Mouse (Mus musculus) hindbrain, embryonic 12.5 days (tissue): ENCODE measurements at regions not wholly inside any gene's neighbourhood (a gene's known extent, or its start where the extent isn't known, plus 50 kb on each side); places are given as distances from the start of the nearest gene placed in this dataset.
"Not testable (repeated sequence)": the region's sequence is repeated elsewhere in the genome, so short reads cannot be mapped to it uniquely, and the experiment has no call there.

ENCODE experiments used
- ATAC-seq: fragments of 200-750 bp; cut with Nextera tagmentation; 2 replicates; pipeline ENCODE4 v1.8.0; 2017; ENCODE audit warnings: moderate TSS enrichment; ENCODE audit not compliant: low FRiP score
- H3K27ac ChIP-seq: fragments of 300-500 bp; sonication (generic); 2 replicates; pipeline ENCODE4 v1.5.1; 2016; ENCODE audit warnings: mild to moderate bottlenecking
- H3K27me3 ChIP-seq: fragments of 300-500 bp; sonication (generic); 2 replicates; pipeline ENCODE4 v1.6.1; 2016; ENCODE audit warnings: mild to moderate bottlenecking
- H3K36me3 ChIP-seq: fragments of 300-500 bp; sonication (generic); 2 replicates; pipeline ENCODE4 v1.6.1; 2016; ENCODE audit warnings: mild to moderate bottlenecking
- H3K4me1 ChIP-seq: fragments of 300-500 bp; sonication (generic); 2 replicates; pipeline ENCODE4 v1.6.1; 2016
- H3K4me2 ChIP-seq: fragments of 300-500 bp; sonication (generic); replicated peaks from 2 replicates; pipeline ENCODE4 v1.6.1; 2016; ENCODE audit warnings: mild to moderate bottlenecking
- H3K4me3 ChIP-seq: fragments of 300-500 bp; sonication (generic); 2 replicates; pipeline ENCODE4 v1.5.1; 2016; ENCODE audit warnings: mild to moderate bottlenecking
- H3K9ac ChIP-seq: fragments of 300-500 bp; sonication (generic); 2 replicates; pipeline ENCODE4 v1.6.1; 2016; ENCODE audit warnings: mild to moderate bottlenecking, moderate library complexity
- H3K9me3 ChIP-seq: fragments of 300-500 bp; sonication (generic); replicated peaks from 2 replicates; pipeline ENCODE4 v1.6.1; 2016; ENCODE audit warnings: mild to moderate bottlenecking
- WGBS: fragments of 180-500 bp; shearing (Covaris S2); methylation state at CpG from one replicate; pipeline ENCODE4 v1.1.7; 2016; 5-methylcytosine and 5-hydroxymethylcytosine counted together

DNA sequence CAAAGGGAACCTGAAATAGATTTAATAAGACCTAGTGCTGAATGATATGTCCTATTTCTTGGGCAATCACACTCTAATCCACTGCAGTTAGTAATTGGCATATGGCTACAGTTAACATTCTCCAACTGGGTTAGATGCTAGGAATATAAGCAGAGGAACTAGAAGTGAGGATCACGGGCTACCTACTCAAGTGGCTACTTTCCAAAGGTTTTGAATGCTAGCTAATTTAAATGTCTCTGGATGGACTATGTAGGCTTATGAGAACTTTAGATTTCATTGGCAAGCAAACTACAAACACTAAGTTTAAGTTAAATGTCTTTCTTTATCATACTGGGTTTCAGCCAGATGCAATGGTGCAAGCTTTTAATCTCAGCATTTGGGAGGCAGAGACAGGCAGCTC is 166.6 kb downstream of the Ifng start:
- no peaks in the 10 kb centered on the region for H3K9me3 ChIP-seq
- no peak overlapping the region for H3K4me2 ChIP-seq
- H3K27me3 ChIP-seq: no peaks in the 10 kb centered on the region
- no peak overlapping the region for H3K27ac ChIP-seq
- no peaks in the 10 kb centered on the region for H3K4me1 ChIP-seq
- WGBS: 98% methylated on average over 1 of the region's 1 CpGs
- H3K9ac ChIP-seq: no peak overlapping the region
- H3K4me3 ChIP-seq: no peak overlapping the region
- no peaks in the 10 kb centered on the region for H3K36me3 ChIP-seq
- no peak for ATAC-seq

DNA sequence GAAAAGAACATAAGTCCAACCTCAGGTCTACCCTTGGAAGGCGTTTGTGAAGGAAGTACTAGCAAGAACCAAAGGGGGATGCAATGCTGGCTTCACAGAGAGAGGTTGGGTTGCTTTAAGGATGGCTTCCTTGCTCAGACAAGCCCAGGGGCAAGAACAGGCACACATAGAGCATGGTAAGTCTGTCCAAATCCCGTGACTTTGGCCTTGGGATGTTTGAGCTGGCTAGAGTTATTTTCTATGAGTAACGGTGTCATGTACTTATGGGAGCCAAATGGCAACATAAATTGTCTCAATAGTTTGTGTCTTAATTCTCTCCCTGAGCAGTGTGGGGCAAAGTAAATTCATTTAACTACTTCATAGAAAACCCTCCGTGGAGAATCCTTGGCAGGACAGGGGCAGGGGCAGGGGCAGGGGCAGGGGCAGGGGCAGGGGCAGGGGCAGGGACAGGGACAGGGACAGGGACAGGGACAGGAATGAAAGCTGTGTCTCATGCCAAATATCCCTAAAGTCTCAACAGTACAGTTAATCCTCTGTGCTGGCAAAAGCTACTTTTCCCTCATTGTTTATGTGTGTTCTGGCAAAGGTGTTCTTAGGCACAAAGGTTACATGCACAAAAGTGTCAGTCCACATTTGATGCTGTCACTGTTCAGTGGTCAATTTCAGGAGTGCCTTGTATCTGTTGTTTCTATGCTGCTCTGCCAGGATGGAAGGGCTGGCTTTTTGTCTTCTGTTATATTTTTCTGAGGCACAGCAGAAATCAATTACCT is 167.7 kb downstream of the Ifng start:
- ATAC-seq: no peak
- WGBS: 72% methylated on average over 4 of the region's 4 CpGs
- Histone ChIP-seq H3K4me3 (no peak overlapping the region), H3K27me3 (no peaks in the 10 kb centered on the region), H3K4me2 (no peak overlapping the region), H3K9me3 (no peaks in the 10 kb centered on the region), H3K9ac (no peak overlapping the region), H3K27ac (no peak overlapping the region), H3K36me3 (no peaks in the 10 kb centered on the region), H3K4me1 (no peaks in the 10 kb centered on the region)

DNA sequence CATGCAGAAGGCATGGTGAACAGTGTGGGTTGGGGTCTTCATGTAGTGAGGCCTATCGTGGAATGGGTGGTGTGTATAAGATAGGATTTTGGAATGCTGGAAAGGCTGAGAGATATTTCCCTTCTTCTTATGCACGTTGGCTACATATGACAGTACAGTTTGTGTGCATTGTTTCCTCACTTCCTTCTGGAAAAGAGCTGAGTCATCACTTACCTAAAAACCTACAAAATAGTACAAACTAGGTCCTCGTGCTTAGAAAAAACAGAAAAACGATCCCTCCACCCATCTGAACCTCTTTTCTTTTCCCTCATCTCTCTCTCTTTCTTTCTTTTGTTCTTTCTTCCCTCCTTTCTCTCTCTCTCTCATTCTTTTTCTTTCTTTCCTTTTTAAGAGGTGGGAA is 168.3 kb downstream of the Ifng start:
- H3K9ac ChIP-seq: no peak overlapping the region
- no peaks in the 10 kb centered on the region for H3K27me3 ChIP-seq
- H3K4me2 ChIP-seq: no peak overlapping the region
- ATAC-seq: no peak
- no peak overlapping the region for H3K27ac ChIP-seq
- H3K36me3 ChIP-seq: no peaks in the 10 kb centered on the region
- H3K4me1 ChIP-seq: no peaks in the 10 kb centered on the region
- WGBS: 81% methylated on average over 4 of the region's 4 CpGs
- H3K4me3 ChIP-seq: no peak overlapping the region
- no peaks in the 10 kb centered on the region for H3K9me3 ChIP-seq

DNA sequence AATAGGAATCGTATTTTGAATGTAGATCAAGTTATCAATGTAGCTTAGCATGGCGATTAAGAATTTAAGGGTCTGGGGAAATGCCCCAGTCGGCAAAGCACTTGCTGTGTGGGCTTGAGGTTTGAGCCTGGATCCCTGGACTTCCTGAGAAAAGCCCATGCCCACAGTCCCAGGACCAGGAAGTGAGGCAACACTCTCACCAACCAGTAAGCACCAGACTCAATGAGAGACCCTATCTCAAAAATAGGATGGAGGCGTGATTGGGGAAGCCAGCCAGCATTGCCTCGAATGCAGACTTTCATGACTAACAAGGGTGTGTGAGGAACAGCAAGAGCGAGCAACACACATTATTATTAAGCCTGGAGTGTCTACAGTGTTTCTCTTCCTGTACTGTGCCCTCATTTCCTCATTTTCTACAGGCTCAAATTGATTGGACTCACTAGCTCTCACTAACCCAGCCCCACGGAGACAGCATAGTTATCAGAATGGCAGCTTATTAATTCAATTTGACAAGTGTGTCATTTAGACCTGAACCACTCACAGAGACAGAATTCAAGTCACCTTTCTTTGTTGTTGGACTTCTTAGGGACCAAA is 170.1 kb downstream of the Ifng start:
- no peaks in the 10 kb centered on the region for H3K27me3 ChIP-seq
- H3K36me3 ChIP-seq: no peaks in the 10 kb centered on the region
- no peak overlapping the region for H3K9ac ChIP-seq
- no peak overlapping the region for H3K4me3 ChIP-seq
- WGBS: 84% methylated on average over 7 of the region's 7 CpGs
- no peak for ATAC-seq
- H3K4me2 ChIP-seq: no peak overlapping the region
- H3K4me1 ChIP-seq: no peaks in the 10 kb centered on the region
- no peaks in the 10 kb centered on the region for H3K9me3 ChIP-seq
- H3K27ac ChIP-seq: no peak overlapping the region

DNA sequence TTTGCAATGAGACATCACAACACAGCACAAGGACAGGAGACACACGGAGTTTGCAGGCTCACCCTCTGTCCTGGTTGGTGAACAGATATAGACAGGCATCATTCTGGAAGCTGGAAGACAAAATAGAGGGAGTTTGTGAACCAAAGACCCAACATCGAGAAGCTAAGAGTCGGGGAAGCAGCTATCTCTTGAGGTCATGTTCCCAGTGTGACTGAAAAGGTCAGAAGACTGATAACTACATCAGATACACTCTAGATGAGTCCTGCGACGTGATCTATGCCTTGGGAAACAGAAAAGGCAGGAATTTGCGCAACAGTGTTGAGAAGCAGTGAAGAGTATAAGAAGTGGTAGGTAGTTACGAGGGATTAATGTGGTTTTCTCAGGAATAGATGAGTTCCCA is 171.2 kb downstream of the Ifng start:
- no peaks in the 10 kb centered on the region for H3K36me3 ChIP-seq
- 88% methylated on average over 7 of the region's 7 CpGs for WGBS
- ATAC-seq: no peak
- H3K27ac ChIP-seq: no peak overlapping the region
- no peak overlapping the region for H3K4me2 ChIP-seq
- no peaks in the 10 kb centered on the region for H3K9me3 ChIP-seq
- H3K9ac ChIP-seq: no peak overlapping the region
- H3K27me3 ChIP-seq: no peaks in the 10 kb centered on the region
- H3K4me1 ChIP-seq: no peaks in the 10 kb centered on the region
- H3K4me3 ChIP-seq: no peak overlapping the region

DNA sequence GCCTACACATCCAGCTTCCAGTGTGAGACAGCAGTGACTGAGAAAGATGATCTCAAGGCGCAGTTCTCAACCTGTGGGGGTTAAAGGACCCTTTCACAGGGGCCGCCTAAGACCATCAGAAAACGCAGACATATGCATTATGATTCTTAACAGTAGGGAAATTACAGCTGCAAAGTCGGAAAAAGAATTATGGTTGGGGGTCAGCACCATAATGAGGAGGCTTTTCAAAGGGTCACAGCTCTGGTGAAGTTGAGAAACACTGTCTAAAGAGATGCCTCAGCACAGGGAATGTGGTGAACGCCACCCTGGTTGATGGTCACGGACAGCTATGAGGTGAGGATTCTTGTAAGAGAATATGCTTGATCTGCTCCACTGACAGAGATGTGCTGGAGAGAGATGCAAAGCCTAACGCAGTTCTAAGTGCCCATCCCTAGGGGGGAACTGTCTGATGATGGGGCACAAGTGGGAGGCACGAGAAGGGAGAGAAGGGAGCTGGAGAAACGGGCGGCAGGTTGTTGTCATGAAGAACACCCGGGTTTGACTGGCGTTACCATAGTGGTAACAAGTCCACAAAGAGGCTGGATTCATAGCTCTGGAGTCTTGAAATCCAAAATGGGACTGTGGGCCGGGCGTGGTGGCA is 172.3 kb downstream of the Ifng start:
- H3K9ac ChIP-seq: no peak overlapping the region
- no peak overlapping the region for H3K4me2 ChIP-seq
- no peaks in the 10 kb centered on the region for H3K4me1 ChIP-seq
- WGBS: 87% methylated on average over 14 of the region's 14 CpGs
- ATAC-seq: no peak
- H3K9me3 ChIP-seq: no peaks in the 10 kb centered on the region
- H3K4me3 ChIP-seq: no peak overlapping the region
- H3K27ac ChIP-seq: no peak overlapping the region
- no peaks in the 10 kb centered on the region for H3K27me3 ChIP-seq
- H3K36me3 ChIP-seq: no peaks in the 10 kb centered on the region

DNA sequence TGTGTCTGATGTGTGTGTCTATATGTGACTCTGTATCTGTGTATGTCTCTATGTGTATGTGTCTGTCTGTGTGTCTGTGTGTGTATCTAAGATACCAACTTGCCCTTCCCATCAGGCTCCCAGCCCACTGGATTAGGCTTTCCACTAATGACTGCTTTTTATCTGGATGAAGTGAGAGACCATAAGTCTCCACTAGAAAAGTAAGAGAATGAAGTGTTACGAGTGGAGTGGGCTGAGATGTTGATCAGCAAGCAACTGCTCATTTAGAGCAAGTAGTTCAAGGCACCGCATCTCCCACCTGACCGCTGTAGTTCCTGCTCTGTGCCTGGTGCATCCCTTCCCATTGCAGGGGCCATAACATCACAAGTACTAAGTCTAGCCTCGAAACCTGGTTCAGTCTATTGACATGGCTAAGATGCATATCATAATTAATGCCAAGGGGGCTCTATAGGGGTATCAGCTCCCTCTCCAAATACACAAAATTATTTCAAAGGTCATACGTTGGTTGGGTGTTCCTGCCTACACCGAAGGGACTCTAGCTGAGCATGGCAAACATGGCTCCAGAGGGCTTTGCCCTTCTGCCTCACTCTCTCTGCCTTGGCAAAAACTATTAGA is 173.5 kb downstream of the Ifng start:
- 91% methylated on average over 6 of the region's 6 CpGs for WGBS
- ATAC-seq: no peak
- Histone ChIP-seq H3K4me2 (no peak overlapping the region), H3K9me3 (no peaks in the 10 kb centered on the region), H3K27ac (no peak overlapping the region), H3K4me3 (no peak overlapping the region), H3K4me1 (no peaks in the 10 kb centered on the region), H3K9ac (no peak overlapping the region), H3K36me3 (no peaks in the 10 kb centered on the region), H3K27me3 (no peaks in the 10 kb centered on the region)

DNA sequence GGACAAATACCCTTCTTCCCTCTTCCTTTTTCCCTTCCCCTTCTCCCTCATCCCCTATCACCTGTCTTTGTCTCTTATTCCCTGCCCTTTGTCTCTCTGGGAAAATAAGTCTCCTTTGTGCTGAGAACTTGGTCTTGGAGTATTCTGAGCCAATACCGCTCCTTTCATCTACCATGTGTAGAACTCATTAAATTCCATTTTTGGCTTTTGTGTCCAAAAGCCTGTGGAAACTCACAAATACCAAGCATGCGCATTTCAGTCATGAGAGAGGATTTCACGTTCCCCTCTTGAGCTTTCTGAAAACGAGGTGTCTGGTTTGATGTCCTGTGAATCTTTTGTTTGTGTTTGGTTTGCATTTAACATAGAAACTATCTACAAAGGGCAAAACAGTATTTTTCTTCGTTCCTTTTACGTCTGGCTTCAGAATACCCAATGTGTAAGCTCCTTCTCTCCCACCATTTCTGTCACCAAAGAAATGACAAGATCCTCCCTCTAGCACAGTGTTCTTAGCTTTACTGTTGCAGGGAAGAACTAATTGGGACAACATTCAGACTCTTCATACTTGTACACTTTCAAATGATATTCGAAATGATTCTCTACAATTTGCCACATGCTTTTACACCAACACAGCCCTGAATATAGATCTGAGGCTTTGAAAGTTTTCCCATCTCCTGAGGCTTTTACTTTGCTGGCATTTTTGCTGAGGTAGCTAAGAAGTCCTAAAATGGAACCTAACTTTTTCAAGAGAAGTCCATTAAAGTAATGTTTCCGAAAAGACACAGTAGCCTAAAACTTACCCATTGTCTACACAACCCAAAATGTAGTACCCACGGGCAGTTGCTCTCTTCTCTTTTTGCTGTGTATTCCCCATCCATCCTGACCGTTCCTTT is 174.5 kb downstream of the Ifng start:
- Histone ChIP-seq H3K27ac (no peak overlapping the region), H3K9me3 (no peaks in the 10 kb centered on the region), H3K4me2 (no peak overlapping the region), H3K4me1 (no peaks in the 10 kb centered on the region), H3K36me3 (no peaks in the 10 kb centered on the region), H3K4me3 (no peak overlapping the region), H3K9ac (no peak overlapping the region), H3K27me3 (no peaks in the 10 kb centered on the region)
- WGBS: 84% methylated on average over 10 of the region's 10 CpGs
- ATAC-seq: no peak

DNA sequence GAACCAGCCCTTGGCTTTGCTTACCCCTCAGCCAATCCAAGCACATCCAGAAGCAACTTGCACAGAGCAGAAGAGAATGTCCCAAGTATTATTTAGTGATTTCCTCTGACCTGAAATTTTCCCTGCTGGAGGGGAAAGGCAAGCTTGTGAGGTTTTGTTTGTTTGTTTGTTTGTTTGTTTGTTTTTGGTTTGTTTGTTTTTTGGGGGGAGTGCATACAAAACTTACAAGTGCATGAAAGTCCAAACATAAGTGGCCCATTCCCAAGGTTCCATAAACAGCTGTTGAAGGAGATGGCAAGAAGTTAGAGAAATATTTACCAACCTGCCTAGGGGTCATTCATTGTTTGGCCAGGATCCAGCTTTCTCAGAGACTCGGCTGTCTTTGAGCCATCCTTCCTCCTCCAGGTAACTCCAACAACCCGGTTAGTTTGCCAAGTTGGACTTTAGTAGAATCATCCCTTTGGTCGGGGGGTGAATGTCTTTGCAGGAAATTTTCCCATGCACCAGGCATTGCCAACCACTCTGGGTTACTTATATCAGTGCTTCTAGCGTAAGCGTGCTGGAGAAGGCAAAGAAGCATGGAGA is 175.3 kb downstream of the Ifng start:
- no peak overlapping the region for H3K4me3 ChIP-seq
- no peak overlapping the region for H3K9ac ChIP-seq
- no peak overlapping the region for H3K27ac ChIP-seq
- 88% methylated on average over 5 of the region's 5 CpGs for WGBS
- H3K27me3 ChIP-seq: no peaks in the 10 kb centered on the region
- no peaks in the 10 kb centered on the region for H3K36me3 ChIP-seq
- H3K9me3 ChIP-seq: no peaks in the 10 kb centered on the region
- H3K4me1 ChIP-seq: no peaks in the 10 kb centered on the region
- no peak overlapping the region for H3K4me2 ChIP-seq
- no peak for ATAC-seq

DNA sequence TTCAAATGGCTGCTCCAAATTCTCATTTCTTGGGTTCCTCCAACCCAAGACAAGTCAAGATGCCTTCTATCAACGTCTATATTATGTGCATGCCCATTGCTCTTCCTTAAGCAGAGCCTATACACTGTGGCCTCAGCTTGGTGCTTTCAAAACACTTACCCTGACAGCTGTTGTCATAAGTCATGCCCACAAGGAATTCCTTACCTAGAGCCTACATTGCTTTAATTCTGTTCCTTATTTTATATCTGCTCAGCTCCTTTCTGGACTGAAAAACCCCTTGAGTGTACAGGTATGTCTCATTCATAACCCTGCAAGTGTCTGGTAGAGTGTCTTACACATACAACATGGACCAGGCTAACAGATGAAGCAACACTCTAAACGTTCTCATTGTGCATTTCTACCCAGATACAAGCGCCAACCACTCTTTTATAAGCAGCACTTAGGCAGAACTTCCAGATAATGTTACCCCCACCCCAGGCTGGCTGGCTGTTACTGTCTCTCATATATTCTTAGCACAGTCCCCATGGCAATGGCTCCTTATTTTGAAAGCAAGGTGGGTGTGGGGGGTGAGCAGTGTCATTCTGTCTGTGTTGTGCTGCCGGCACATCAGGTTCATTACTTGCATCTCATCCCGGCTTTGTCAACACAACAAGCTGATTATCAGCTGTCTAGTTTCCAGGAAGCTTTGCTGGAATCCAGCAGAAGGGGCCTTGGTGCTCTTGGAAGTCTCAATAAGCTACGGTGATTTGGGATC is 176.6 kb downstream of the Ifng start:
- ATAC-seq: no peak
- H3K4me2 ChIP-seq: no peak overlapping the region
- no peak overlapping the region for H3K4me3 ChIP-seq
- WGBS: 81% methylated on average over 6 of the region's 6 CpGs
- no peaks in the 10 kb centered on the region for H3K36me3 ChIP-seq
- H3K4me1 ChIP-seq: no peaks in the 10 kb centered on the region
- H3K27ac ChIP-seq: no peak overlapping the region
- H3K27me3 ChIP-seq: no peaks in the 10 kb centered on the region
- no peaks in the 10 kb centered on the region for H3K9me3 ChIP-seq
- H3K9ac ChIP-seq: no peak overlapping the region

DNA sequence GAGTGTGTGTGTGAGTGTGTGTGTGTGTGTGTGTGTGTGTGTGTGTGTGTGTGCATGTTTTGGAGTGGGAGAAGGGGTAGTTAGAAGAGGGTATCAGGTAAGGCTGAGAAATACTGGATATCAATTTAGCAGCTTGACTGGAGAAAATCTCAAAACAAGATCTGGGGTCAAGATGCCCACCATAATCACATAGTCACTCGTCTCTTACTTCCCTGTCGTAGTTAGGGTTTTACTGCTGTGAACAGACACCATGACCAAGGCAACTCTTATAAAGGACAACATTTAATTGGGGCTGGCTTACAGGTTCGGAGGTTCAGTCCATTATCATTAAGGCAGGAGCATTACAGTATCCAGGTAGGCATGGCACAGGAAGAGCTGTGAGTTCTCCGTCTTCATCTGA is 177.4 kb downstream of the Ifng start:
- not testable (repeated sequence) for H3K4me1 ChIP-seq, ATAC-seq
- WGBS: 91% methylated on average over 4 of the region's 4 CpGs

More for the DNA sequence above, 177.4 kb downstream of the Ifng start:
- not testable (repeated sequence) for H3K9me3 ChIP-seq, H3K27me3 ChIP-seq, H3K27ac ChIP-seq, H3K4me3 ChIP-seq, H3K9ac ChIP-seq, H3K4me2 ChIP-seq, H3K36me3 ChIP-seq
